Mouse (Mus musculus): ENCODE data around the gene Aff1.

DNA sequence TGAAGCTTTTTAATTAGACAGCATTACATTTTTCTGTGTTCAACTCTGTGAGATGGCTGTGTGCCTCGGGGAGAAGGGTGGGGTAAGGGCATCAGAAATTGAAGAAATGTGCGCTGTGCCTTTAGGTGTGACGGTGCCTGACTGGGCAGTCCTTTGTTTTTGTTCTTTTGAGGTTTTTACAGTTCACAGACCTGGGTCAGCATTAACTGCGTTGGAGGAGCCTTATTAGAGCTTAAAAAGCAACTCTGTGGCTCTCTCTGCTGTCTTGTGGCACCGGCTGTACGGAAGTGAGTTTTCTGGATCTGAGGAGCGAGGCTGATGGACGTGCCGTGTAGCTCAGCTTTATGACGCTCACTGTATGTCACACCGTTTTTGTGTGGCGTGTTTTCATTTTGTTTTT lies 137.0 kb downstream of the Aff1 start:
- no peak for TF ChIP-seq CTCF (IDR thresholded peaks at IDR 0.05; ENCODE audit: insufficient read depth, low read length)
- no peak for TF ChIP-seq POLR2A (IDR thresholded peaks at IDR 0.05; ENCODE audit: borderline replicate concordance, extremely low read depth, low read depth, low read length)

Measured in lung, adult 2 months (tissue).